Mouse (Mus musculus) 3134 (cell line): ENCODE data around the gene Phospho2.

Source experiments
- DNase-seq: peaks from one replicate; pipeline ENCODE4 v3.0.0-alpha.2; 2011; ENCODE audit warnings: low spot score; ENCODE audit not compliant: insufficient read length; ENCODE audit errors: extremely low read depth

Gene Phospho2

DNA sequence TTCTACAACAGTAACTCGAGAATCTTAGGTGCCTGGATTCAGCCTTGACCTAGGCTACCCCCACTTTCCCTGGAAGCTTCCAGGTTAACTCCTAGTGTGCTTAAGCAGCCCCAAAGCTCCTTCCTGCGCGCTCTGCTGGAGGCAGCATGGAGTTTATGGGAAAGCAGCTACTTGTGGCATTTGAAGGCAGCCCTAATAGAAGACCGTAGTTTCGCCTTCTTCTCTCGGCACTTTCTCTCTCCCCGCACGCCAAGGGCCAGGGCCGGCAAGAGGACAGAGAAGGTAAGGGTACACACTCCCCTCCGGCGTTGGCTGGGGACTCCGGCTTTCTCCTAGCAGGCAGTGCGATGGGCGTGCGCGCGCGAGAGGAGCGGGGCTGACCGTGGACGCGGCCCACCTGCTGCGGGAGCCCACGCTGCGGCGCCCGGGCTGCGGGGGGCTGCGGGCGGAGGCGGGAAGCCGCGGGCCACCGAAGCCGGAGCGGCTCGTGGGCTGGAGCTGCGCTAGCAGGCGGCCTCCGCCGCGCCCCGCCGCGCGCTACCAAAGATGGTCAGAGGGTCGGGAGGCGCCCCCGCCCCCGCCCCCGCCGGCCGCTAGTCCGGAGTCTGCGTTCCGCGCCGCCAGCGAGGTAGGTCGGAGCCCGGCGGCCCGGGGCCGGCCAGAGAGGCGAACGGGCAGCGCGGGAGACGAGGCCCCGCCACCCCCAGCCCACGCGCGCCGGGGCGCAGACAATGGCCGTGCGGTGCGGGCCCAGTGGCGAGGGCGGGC lies 33.1 kb downstream of the Phospho2 start:
- no peak for DNase-seq

- DNase-seq: no peak
Observed at GRCm38 (mm10) chr2:69823129-69823677, 33.8 kb downstream of the Phospho2 start.

DNA sequence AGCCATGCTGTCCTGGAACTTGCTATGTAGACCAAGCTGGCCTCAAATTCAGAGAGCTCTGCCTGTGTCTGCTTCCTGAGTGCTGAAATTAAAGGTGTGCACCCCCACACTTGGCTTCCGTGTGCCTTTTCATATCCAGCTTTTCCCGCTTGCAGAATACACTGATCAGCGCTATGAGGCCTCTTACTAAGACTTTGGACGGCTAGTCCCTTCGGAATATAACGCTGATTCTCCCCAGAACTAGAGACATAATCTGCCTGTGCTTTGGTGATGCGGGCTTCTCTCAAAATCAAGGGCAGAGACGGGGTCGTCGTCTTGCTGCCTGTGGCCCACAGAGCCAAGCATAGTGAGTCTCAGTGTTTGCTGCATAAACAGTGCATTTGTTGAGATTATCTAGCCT lies 36.5 kb downstream of the Phospho2 start:
- no peak for DNase-seq

DNA sequence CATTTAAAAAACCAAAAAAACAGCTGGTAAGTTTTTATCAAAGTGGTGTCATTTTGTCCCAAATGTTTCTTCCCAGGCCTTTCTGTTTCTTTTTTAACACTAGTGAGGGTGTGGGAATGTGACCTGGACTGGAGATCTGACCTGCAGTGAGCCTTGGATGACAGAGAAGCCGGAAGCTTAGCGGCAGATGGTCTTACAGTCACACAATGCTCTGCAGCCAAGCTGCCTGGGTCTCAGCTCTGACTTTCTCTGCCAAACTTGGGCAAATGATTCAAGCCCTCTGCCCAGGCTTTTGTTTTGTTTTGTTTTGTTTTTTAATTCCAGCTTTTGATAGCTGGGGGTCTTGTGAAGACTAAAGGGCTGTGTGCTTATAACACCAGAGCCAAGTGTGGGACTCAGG lies 37.0 kb downstream of the Phospho2 start:
- DNase-seq: no peak

GRCm38 (mm10) chr2:69828031-69828430 lies 38.6 kb downstream of the Phospho2 start:
- no peak for DNase-seq

DNA sequence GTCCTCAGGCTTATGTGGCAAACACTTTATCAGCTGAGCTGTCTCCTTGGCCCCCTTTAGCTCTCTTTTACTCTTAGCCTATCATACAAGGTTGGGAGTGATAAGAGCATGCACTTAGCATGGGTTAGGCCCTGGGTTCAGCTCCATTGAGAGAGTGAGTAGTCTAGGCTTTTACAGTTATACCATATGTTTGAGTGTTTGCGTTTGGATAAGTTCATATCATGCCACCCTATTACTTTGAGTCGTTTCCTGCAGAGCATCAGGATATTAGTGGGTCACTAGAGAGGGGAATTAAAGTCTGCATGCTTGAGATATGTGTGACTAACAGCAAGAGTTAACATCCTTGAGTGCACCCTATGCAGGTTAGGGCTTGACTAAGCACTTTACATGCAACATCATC lies 40.3 kb downstream of the Phospho2 start:
- DNase-seq: no peak

GRCm38 (mm10) chr2:69830116-69830515 lies 40.7 kb downstream of the Phospho2 start:
- no peak for DNase-seq

- DNase-seq: peak; percentile 28
Observed at GRCm38 (mm10) chr2:69837244-69837967, 48.0 kb downstream of the Phospho2 start.

GRCm38 (mm10) chr2:69837996-69838395 lies 48.6 kb downstream of the Phospho2 start:
- DNase-seq: no peak

- peak; percentile 21 for DNase-seq
Observed at GRCm38 (mm10) chr2:69838707-69839106, 49.3 kb downstream of the Phospho2 start.

- no peak for DNase-seq
Observed at GRCm38 (mm10) chr2:69840261-69840660, 50.8 kb downstream of the Phospho2 start.

DNA sequence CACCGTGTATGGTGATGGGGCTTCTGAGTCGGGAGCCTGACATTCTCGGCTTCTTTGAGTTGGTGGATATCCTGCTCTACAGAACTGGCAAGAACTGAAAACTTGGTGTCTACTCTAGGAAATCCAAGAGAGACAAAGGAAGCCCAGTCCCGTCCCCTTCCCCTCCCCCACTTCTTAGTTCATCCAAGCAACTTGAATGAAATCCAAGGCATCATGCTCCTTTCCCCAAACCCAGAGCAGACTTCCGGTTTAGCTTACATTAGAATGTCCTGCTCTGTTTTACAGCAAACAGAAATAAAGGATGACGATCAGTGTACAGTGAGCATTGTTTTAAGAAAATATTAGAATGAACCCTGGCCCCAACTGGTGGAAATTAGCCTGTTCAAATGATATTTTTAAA lies 59.8 kb downstream of the Phospho2 start:
- no peak for DNase-seq
